Mouse (Mus musculus) lung, adult 2 months (tissue): ENCODE data around the gene Spata16.

Experiments
- CTCF ChIP-seq: fragments of 200-500 bp; IDR thresholded peaks from 2 replicates; pipeline ENCODE4 v1.5.1; 2011; ENCODE audit warnings: mild to moderate bottlenecking, low read length, control low read depth; ENCODE audit not compliant: insufficient read depth
- POLR2A ChIP-seq: fragments of 200-500 bp; IDR thresholded peaks from 2 replicates; pipeline ENCODE4 v1.6.1; 2011; ENCODE audit warnings: low read depth, mild to moderate bottlenecking, control low read depth, low read length, borderline replicate concordance; ENCODE audit errors: extremely low read depth

DNA sequence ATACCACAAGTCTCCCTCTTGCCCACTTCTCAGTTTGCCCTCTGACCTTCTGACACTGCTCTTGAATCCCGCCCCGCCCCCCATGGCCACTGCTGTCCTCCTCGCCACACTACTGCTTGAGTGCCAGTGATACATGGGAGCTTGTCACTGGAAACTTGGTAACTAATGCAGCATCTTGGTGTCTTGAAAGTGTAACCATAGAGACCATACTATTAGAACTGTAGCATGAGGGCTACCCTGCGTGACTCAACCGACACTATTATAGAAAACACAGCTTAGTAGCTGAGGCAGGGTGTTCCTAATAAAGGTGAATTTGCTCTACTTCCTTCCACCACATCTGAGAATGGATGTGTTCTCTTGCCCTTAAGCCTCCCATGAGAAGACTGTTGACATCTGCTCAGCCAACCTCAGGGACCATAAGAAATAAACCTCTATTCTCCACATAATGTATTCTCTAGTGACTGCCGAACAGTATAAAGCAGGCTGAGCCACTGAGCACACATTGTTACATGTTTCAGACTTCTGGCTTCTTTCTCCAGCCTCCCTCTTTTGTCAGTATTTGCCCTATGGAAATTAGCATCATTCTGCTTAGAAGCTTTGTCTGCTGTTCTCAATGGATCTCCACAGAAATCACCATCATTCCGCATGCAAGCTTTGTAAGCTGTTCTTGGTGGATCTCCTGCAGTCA is 158.6 kb downstream of the Spata16 start:
- TF ChIP-seq CTCF (no peak), POLR2A (no peak)
